Mouse (Mus musculus): ENCODE data around the gene Akap6.

DNA sequence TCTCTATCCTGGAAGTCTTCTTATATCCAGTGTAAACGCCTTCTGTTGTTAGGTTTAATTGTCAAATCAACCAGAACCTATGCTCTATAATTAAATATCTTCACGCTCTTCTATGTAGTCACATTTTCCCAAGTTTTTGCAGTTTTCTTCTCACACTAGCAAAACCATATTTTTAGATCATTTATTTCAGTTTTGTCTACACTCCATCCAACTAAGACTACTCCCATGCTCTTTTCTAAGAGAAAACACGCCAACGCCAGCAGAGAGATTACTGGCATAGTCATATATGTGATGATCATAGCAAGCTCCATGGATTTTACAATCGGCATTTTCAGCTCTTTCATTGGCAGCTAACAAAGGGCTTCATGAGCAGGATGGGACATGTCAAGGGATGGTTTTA lies 341.5 kb downstream of the Akap6 start:
- no peak for TF ChIP-seq CTCF (IDR thresholded peaks at IDR 0.05; ENCODE audit: borderline replicate concordance, control insufficient read depth, extremely low read depth, insufficient read depth, low read length, poor library complexity)
- no peak for TF ChIP-seq POLR2A (IDR thresholded peaks at IDR 0.05; ENCODE audit: control insufficient read depth, extremely low read depth, insufficient read depth, low read length, poor library complexity)

Data from thymus, adult 2 months (tissue).